Mouse (Mus musculus) spleen, adult 2 months (tissue): ENCODE measurements at regions not wholly inside any gene's neighbourhood (a gene's known extent, or its start where the extent isn't known, plus 50 kb on each side); places are given as distances from the start of the nearest gene placed in this dataset.

ENCODE experiments used
- CTCF ChIP-seq: fragments of 200-500 bp; IDR thresholded peaks from 2 replicates; pipeline ENCODE4 v1.5.1; 2011; ENCODE audit warnings: mild to moderate bottlenecking, inconsistent platforms; ENCODE audit not compliant: insufficient read depth, insufficient read length, insufficient replicate concordance; ENCODE audit errors: extremely low read depth
- POLR2A ChIP-seq: fragments of 200-500 bp; IDR thresholded peaks from 2 replicates; pipeline ENCODE4 v1.6.1; 2011; ENCODE audit warnings: low read depth, low read length, inconsistent platforms

DNA sequence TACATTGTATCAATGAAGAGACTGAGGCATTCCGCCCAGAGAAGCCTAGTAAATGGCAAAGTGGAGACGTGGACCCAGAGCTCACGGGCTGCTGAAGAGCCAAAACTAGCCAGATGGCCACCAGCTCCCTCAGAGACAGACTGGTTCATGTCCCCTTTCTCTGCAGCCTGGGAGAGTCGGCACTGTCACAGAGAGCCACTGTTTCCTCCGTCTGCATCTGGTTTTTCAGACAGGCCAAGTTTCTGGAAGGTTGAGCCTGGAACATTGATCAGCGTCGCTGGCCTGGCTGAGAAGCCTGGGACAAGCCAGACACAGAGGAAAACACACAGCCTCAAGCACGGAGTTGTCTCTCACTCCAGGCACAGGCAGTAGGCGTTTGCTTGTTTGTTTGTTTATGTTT, 83.4 kb upstream of the 1700021F07Rik start:
- TF ChIP-seq CTCF (no peak), POLR2A (no peak)
